Mouse (Mus musculus) E14TG2a.4 (cell line): ENCODE results near the gene Ptpn22.

Experiments
- CTCF ChIP-seq: conservative IDR thresholded peaks from 2 replicates; pipeline ENCODE4 v1.5.1; 2014; ENCODE audit warnings: low read length
- NANOG ChIP-seq: IDR thresholded peaks from 2 replicates; pipeline ENCODE4 v1.6.1; 2014; ENCODE audit warnings: borderline replicate concordance, low read length, mixed read lengths
- POU5F1 ChIP-seq: IDR thresholded peaks from 2 replicates; pipeline ENCODE4 v1.6.1; 2014; ENCODE audit warnings: low read length, borderline replicate concordance

GRCm38 (mm10) chr3:103960622-103961021 lies 101.0 kb downstream of the Ptpn22 start:
- no peak for TF ChIP-seq CTCF
- no peak for TF ChIP-seq NANOG
- TF ChIP-seq POU5F1: no peak
